Comparison of ENCODE assay signal across 12 mouse cellular contexts in genomic region chr15:91463026-91463661, GRCm38 (mm10).
DNase-seq lines count a peak whose midpoint lies in the region; ATAC-seq and TF ChIP-seq lines count a peak whose summit lies in the region.
"Had no signal": no experiment of that assay in that cellular context is flagged by ENCODE, and none has a peak within 500 bp of the region (broad histone marks: within the 10 kb centered on the region; RNA-seq: fewer than 3 reads in every experiment).

No protein-coding gene starts in this region.

- H3K4me2 ChIP-seq in midbrain, embryonic 11.5 days, result no peak overlapping the region
- H3K4me2 ChIP-seq: limb, embryonic 13.5 days; stomach, embryonic 15.5 days had no signal

- H3K79me2 ChIP-seq in C2C12 (ENCODE audit: control insufficient read depth, insufficient read depth), result no peaks in the 10 kb centered on the region

- H3K9me3 ChIP-seq in midbrain, embryonic 11.5 days (ENCODE audit: control insufficient read depth, low read length), result no peaks in the 10 kb centered on the region
- H3K9me3 ChIP-seq: limb, embryonic 13.5 days; stomach, embryonic 15.5 days had no signal

- H3K27ac ChIP-seq in gastrocnemius, adult 2 months, result no peak overlapping the region
- no peak overlapping the region for H3K27ac ChIP-seq in midbrain, embryonic 11.5 days (ENCODE audit: low read depth, low read length)
- H3K27ac ChIP-seq: limb, embryonic 13.5 days; stomach, embryonic 15.5 days had no signal

- DNase-seq in gastrocnemius, adult 2 months, result peak; percentile 46
- no peak for DNase-seq in gastrocnemius, postnatal 25 days
- DNase-seq in cerebellum, adult 8-10 months, result peak; percentile 84
- DNase-seq in lung, postnatal 10 days, result peak; percentile 13
- no peak for DNase-seq in adipocyte (ENCODE audit: low spot score)
- DNase-seq in kidney, adult 8-10 months, result no peak
- DNase-seq in midbrain, embryonic 11.5 days (ENCODE audit: low spot score, missing footprints), result no peak

- H3K4me3 ChIP-seq in gastrocnemius, adult 2 months, result no peak overlapping the region
- no peak overlapping the region for H3K4me3 ChIP-seq in C2C12 (ENCODE audit: insufficient read depth, poor library complexity, severe bottlenecking)
- H3K4me3 ChIP-seq in midbrain, embryonic 11.5 days (ENCODE audit: low read depth, low read length), result no peak overlapping the region
- H3K4me3 ChIP-seq: erythroblast, embryonic 14.5 days; limb, embryonic 13.5 days; stomach, embryonic 15.5 days had no signal

- no peak for TF ChIP-seq CTCF in gastrocnemius, adult 2 months (IDR thresholded peaks at IDR 0.05)
- TF ChIP-seq CTCF in C2C12 (IDR thresholded peaks at IDR 0.05; ENCODE audit: control insufficient read depth, insufficient read depth, insufficient read length), result no peak

- ATAC-seq in midbrain, embryonic 11.5 days (ENCODE audit: low FRiP score), result no peak

- H3K9ac ChIP-seq in midbrain, embryonic 11.5 days (ENCODE audit: low read length), result no peak overlapping the region
- H3K9ac ChIP-seq: limb, embryonic 13.5 days; stomach, embryonic 15.5 days had no signal

- H3ac ChIP-seq in C2C12 (ENCODE audit: control insufficient read depth, insufficient read length, low read depth), result no peak overlapping the region

- H3K27me3 ChIP-seq in C2C12 (ENCODE audit: control insufficient read depth, insufficient read depth, insufficient read length), result no peaks in the 10 kb centered on the region
- H3K27me3 ChIP-seq in midbrain, embryonic 11.5 days (ENCODE audit: control insufficient read depth, insufficient read depth, low read length), result no peaks in the 10 kb centered on the region
- H3K27me3 ChIP-seq: CH12.LX; limb, embryonic 13.5 days; stomach, embryonic 15.5 days had no signal

- WGBS in midbrain, embryonic 11.5 days, result 81% methylated on average over 16 of the region's 16 CpGs

- H3K79me3 ChIP-seq in C2C12 (ENCODE audit: low read depth), result no peaks in the 10 kb centered on the region

- H3K4me1 ChIP-seq in midbrain, embryonic 11.5 days (ENCODE audit: control insufficient read depth, insufficient read depth, low read length), result no peaks in the 10 kb centered on the region
- H3K4me1 ChIP-seq: stomach, embryonic 15.5 days had no signal

- intact Hi-C loops in gastrocnemius, adult 2 months (cut with DNase I), result no loop called here

- H3K36me3 ChIP-seq in C2C12 (ENCODE audit: control insufficient read depth, insufficient read depth), result no peaks in the 10 kb centered on the region
- no peaks in the 10 kb centered on the region for H3K36me3 ChIP-seq in midbrain, embryonic 11.5 days (ENCODE audit: control insufficient read depth, insufficient read depth, low read length)
- H3K36me3 ChIP-seq: limb, embryonic 13.5 days; stomach, embryonic 15.5 days had no signal

TF ChIP-seq in C2C12, 6 proteins besides CTCF, POLR2A, EP300 and RAD21:
- TF ChIP-seq MAX (IDR thresholded peaks at IDR 0.05) (no peak), FOSL1 (IDR thresholded peaks at IDR 0.05; ENCODE audit: insufficient read depth, low read length, poor library complexity, severe bottlenecking) (peak; percentile 33), MYOD1 (IDR thresholded peaks at IDR 0.05; ENCODE audit: control insufficient read depth, insufficient read length, low read depth) (no peak), USF1 (IDR thresholded peaks at IDR 0.05; ENCODE audit: low read depth) (no peak), MYOG (IDR thresholded peaks at IDR 0.05; ENCODE audit: control insufficient read depth, extremely low read depth, insufficient read length) (no peak), CEBPB (IDR thresholded peaks at IDR 0.05; ENCODE audit: low read depth) (no peak)

Comparison
In these comparisons a context has a peak if more than half of its experiments do, and no peak if none do; other contexts are left out.
1. DNase-seq: peak in gastrocnemius, adult 2 months (single experiment), cerebellum, adult 8-10 months (single experiment) and lung, postnatal 10 days (single experiment); none in gastrocnemius, postnatal 25 days (single experiment), adipocyte (single experiment), kidney, adult 8-10 months (0 of 2) and midbrain, embryonic 11.5 days (single experiment).